Mouse (Mus musculus): ENCODE measurements at regions not wholly inside any gene's neighbourhood (a gene's known extent, or its start where the extent isn't known, plus 50 kb on each side); places are given as distances from the start of the nearest gene placed in this dataset.

- DNase-seq (ENCODE audit: low read depth), result no peak
Measured at GRCm38 (mm10) chr11:18165609-18166347, 212.1 kb upstream of the Etaa1 start.

- DNase-seq (ENCODE audit: low read depth), result no peak
Measured at GRCm38 (mm10) chr11:18164025-18164423, 210.3 kb upstream of the Etaa1 start.

DNA sequence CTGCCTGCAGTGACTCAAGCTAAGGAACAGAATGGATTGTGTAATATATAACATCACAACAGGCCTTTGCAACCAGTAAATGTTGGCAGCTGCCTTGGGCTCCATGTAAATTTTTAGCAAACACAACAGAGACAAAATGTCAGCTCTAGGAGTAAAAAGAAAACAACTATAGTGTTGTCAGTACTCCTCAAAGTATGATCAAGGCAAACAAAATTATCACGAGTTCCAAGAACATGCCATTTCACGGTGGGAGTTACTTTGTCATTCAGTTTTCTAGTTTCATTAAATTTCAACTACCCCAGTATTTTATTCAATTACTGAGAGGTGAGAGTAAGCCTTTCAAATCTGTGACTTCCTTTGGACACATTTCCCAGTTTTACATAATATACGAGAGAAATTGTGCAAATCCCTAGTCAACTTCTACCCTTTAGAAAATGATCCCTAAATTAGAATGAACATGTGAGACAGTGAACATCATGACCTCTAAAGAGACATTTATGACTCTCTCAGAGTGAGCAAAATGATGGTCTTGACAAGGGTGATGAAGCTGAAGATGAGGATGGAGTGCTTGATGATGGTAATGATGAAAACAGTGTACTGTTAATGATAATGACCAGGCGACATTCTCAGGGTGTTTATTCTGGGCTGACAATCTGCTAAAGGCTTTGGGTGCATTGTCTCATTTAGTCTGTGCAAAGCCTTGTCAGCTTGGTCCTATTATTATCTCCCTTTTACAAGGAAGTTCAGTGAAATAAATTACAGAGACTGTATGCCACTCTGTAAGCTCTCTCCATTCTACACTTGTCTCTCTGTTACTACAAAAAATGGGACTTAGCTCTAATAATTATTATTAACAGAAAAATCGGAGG is 209.7 kb upstream of the Etaa1 start:
- DNase-seq (ENCODE audit: low read depth), result no peak

DNA sequence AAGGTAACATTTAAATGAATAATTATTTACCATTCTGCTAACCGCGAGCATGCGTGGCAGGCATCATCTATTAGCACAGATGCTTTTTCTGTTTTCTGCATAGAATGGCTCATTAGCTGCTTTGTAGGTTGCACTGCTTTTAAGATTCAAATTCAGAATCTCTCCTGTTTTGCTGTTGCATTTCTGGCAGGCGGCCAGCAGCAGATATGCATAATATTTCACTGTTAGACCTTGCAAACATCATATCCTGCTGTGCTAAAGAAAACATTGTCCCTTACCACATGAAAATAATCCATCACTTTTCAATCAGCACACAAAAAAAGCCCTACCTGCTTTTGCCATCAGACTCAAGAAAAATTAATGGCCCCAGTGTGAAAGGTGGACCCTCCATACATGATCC is 202.8 kb upstream of the Etaa1 start:
- no peak for DNase-seq (ENCODE audit: low read depth)

DNA sequence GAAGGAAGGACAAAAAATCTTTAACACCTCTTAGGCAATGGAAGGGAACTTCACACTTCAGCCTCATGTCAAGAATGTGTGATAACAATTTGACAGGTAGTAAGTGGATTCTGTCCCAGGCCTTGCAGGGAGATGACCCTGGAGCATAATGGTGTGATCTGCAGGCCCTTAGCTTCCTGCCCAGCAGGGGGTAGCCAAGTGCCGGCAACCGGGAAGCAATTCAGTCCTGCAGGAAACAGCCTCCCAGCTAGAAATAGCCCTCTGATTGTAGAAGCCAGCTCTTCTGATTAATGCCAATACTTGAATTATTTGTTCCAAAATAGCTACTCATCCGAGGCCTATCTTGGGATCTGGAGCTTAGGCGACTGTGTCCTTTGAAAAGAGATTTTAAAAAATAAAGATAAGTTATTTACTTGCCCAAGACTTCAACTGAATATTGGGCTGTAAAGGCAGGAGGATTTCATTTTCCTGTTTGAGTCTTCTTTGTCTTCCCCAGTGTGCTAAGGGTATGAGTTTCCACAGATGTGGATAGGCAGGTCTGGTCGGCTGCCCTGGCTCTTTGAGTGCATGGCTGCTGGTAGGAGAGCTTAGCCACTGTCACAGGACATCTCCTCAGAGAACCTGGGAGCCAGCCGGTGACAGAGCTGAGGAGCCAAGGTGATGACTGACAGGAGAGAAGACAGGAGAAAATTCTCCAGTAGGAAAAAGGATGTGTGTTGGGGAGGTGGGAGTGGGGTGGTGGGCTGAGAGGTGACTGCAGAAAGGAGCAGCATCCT is 198.3 kb upstream of the Etaa1 start:
- peak; percentile 2 for DNase-seq (ENCODE audit: low read depth)

DNA sequence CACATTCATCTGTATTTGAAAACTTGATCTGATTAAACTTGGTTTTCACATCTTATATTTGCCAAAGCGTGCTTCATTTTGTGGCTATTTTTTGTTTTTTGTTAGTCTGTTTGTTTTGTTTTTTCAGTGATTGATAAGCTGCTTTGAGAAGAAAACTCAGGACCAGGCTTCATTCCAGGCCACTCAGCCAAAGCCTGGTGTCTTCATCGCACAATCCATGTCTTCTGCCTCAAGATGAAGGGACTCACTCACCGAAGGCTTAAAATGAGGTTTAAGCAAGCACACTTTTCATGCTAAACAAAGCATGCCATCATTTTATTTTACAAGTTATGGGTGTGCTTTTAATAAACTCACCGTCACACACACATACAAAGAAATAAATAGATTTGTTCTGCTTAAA is 197.7 kb upstream of the Etaa1 start:
- no peak for DNase-seq (ENCODE audit: low read depth)

GRCm38 (mm10) chr11:18127488-18127887 is 173.8 kb upstream of the Etaa1 start:
- no peak for DNase-seq (ENCODE audit: low read depth)

DNA sequence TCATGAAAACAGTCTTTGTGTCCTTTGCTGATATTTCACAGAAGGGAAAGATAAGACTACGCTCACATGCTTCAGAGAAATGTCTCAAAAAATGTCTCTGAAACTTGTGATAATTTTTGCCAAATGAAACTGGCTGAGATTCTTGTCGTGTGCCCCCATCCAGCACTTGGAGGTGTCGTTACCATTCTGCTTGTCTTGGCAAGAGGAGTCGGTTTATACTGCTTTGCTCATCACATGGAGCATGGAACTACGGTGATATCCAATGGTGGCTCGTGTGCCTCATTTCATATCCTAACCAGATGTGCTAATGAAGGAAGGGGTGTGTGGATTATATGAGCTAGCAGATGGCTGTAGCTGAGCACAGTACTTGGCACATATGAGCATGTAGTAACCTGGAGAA is 169.4 kb upstream of the Etaa1 start:
- DNase-seq (ENCODE audit: low read depth), result no peak

GRCm38 (mm10) chr11:18122616-18123015 is 168.9 kb upstream of the Etaa1 start:
- no peak for DNase-seq (ENCODE audit: low read depth)

GRCm38 (mm10) chr11:18115693-18116450 is 162.2 kb upstream of the Etaa1 start:
- no peak for DNase-seq (ENCODE audit: low read depth)

DNA sequence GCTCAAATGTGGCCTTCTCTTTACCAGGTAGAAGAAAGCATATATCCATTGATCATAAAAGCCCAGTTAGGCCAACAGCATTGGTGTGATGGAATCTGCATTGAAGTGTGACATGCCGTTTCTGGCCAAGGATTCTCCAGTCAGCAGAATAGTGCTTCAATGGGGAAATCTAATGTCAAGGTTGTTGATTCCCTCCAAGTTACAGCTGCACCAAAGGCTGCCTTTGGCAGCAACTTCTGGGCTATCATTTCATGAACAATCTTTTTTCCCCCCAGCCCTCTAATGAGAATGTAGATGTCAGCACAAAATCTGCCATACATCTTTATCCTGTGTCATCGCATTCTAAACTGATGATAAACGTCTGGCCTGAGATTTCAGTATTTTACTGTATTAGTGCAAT is 149.2 kb upstream of the Etaa1 start:
- DNase-seq (ENCODE audit: low read depth), result no peak

GRCm38 (mm10) chr11:18075840-18076435 is 122.3 kb upstream of the Etaa1 start:
- DNase-seq (ENCODE audit: low read depth), result no peak

GRCm38 (mm10) chr11:18070586-18071306 is 117.1 kb upstream of the Etaa1 start:
- DNase-seq (ENCODE audit: low read depth), result no peak

DNA sequence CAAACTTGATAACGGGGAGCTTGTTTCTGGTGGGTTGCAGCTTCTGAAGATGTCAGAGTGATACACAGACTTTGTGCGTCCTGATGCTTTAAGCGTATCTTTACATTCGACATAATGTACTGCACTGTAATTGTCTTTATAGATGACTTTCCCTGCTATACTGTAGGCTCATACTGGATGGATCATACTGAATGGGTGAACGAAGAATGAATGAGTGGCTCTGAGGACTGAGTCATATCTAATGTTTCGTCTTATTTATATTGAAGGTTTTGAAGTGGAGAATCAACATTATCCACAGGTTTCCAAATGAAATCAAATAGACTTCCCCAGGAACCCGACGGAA is 116.3 kb upstream of the Etaa1 start:
- no peak for DNase-seq (ENCODE audit: low read depth)

DNA sequence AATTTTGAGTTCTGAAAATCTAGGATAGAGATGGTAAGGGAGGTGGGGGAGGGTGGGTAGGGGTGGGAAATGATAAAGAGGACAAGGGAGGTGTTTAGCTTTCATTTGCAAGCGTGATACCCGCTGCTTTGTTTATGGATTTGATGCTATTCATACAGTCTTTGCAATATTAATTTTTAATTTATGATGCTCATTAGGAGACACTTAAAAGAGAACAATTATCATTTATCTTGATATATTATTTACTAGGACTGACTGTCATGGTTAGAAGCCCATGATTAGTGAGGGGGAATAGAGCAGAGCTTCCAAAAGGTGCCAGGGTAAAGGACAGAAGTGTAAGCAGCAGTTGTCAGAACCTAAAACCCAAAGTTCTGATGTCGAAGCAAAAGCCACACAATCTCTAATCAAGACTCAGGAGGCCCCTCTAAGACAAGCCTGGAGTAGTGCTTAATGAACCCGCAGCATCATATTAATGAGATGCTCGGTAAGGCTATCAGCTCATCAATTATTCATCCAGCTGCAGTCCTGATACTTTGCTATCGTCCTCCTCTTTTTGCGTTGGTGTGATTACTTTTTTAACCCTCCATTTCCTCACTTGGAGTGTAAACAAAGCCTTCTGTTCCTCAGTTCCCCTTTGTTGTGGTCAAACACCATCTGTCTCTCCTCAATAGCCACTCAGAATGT is 115.8 kb upstream of the Etaa1 start:
- DNase-seq (ENCODE audit: low read depth), result no peak

DNA sequence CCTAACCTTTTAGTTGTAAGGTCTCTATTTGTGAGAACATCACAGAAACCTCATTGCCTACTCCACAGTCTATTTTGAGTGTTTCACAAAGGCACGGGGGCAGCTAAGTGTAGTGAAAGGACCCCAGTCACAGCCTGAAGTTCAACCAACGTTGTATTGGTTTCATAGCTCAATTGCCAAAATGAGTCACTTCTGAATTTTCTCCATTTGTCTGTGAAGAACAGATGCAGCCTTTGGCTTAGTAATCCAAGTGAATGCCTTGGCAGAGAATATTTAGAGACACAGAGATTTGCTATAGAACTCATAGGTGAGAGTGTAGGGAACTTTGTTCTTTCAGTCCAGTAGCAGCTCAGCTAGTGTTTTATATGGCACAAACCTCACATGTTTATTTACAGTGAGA is 114.4 kb upstream of the Etaa1 start:
- no peak for DNase-seq (ENCODE audit: low read depth)

GRCm38 (mm10) chr11:18067676-18068075 is 114.0 kb upstream of the Etaa1 start:
- DNase-seq (ENCODE audit: low read depth), result no peak

DNA sequence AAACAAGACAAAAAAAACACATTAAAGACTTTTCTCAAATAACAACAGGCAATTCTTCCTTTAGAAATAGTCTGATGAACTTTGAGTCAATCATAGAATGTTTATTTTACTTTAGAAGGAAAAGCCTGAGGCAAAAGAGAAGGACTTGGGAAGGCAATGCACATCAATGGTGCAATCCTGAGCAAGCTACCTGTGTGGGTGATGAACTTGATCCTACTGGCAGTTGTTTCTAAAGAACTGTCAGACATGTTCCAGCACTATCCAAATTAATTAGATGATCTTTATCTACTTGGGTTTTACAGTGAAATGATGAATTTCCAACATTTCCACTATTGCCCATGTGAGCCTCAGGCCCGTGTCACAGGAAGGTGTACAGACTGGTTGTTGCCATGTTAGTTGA is 87.9 kb upstream of the Etaa1 start:
- DNase-seq (ENCODE audit: low read depth), result no peak

DNA sequence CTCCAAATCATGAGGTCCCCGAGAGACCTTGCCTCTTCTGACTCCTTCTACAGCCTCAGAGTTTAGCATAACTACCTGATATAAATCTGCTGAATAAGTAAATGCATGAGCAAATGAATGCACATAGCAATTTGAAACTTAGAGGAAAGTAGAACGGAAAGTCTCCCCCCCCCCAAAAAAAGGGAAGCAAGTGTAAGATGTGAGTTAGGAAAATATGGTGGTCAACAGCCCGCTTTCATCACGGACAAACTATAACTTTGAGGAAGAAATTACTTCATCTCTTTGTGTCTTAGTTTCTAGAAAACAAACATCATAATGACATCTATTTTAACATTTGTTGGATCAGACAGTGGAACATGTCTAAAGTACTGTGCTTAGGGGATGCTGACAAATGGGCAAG is 77.4 kb upstream of the Etaa1 start:
- DNase-seq (ENCODE audit: low read depth), result no peak

DNA sequence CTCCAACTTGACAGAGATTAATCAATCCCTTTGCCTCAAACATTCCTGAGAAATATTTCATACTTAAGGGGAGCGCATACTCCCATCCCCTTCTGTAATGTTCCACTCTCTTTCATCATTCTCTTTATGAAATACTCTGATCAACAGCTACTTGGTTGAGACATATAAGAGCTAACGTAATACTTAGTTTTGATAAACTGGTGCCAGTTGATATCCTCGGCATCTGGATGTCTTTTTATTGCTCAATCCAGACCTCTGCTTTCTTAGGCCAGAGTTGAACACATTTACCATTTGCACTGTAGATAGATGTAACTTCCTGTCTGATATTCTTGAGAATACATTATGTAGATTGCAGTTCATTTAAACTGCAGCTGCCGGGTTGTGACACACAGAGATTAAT is 68.4 kb upstream of the Etaa1 start:
- DNase-seq (ENCODE audit: low read depth), result no peak

Data from c-Kit-positive CD71-negative TER-119-negative erythroid progenitor cells, embryonic 14.5 days (primary cell).